Mouse (Mus musculus): ENCODE data around the gene Bicdl2. TPM values are rescaled to one million over a fixed set of nuclear protein-coding genes. Genes with fewer than 3 reads are reported as not detected.

The Bicdl2 gene
- not detected for total RNA-seq (2022)

GRCm38 (mm10) chr17:23660117-23660875 is at the start of gene Bicdl2:
TSS of gene Bicdl2 (plus strand) at chr17:23660506.
- no peak for DNase-seq (ENCODE audit: low spot score)

- no peak for DNase-seq (ENCODE audit: low spot score)
Measured at GRCm38 (mm10) chr17:23617087-23617486, 43.2 kb upstream of the Bicdl2 start.

GRCm38 (mm10) chr17:23620351-23620750 is 40.0 kb upstream of the Bicdl2 start:
- no peak for DNase-seq (ENCODE audit: low spot score)

GRCm38 (mm10) chr17:23627813-23628212 is 32.5 kb upstream of the Bicdl2 start:
- DNase-seq (ENCODE audit: low spot score) = no peak

- peak; percentile 66 for DNase-seq (ENCODE audit: low spot score)
Measured at GRCm38 (mm10) chr17:23630195-23631020, 29.9 kb upstream of the Bicdl2 start.

- DNase-seq (ENCODE audit: low spot score) = no peak
Measured at GRCm38 (mm10) chr17:23631241-23631640, 29.1 kb upstream of the Bicdl2 start.

- no peak for DNase-seq (ENCODE audit: low spot score)
Measured at GRCm38 (mm10) chr17:23644613-23645495, 15.5 kb upstream of the Bicdl2 start, which contains the start of gene Mmp25. TSS of gene Mmp25 (minus strand) at chr17:23645277.

- DNase-seq (ENCODE audit: low spot score) = no peak
Measured at GRCm38 (mm10) chr17:23645894-23646293, 14.4 kb upstream of the Bicdl2 start.

- DNase-seq (ENCODE audit: low spot score) = no peak
Measured at GRCm38 (mm10) chr17:23651363-23651762, 8.9 kb upstream of the Bicdl2 start.

- DNase-seq (ENCODE audit: low spot score) = no peak
Measured at GRCm38 (mm10) chr17:23653324-23653723, 7.0 kb upstream of the Bicdl2 start.

- no peak for DNase-seq (ENCODE audit: low spot score)
Measured at GRCm38 (mm10) chr17:23654001-23654400, 6.3 kb upstream of the Bicdl2 start.

- no peak for DNase-seq (ENCODE audit: low spot score)
Measured at GRCm38 (mm10) chr17:23654410-23654809, 5.9 kb upstream of the Bicdl2 start.

GRCm38 (mm10) chr17:23658450-23658849 is 1.9 kb upstream of the Bicdl2 start:
- DNase-seq (ENCODE audit: low spot score) = no peak

- DNase-seq (ENCODE audit: low spot score) = no peak
Measured at GRCm38 (mm10) chr17:23660876-23661200, 532 bp downstream of the Bicdl2 start.

GRCm38 (mm10) chr17:23661526-23661925 is 1.2 kb downstream of the Bicdl2 start:
- DNase-seq (ENCODE audit: low spot score) = no peak

- peak; percentile 24 for DNase-seq (ENCODE audit: low spot score)
Measured at GRCm38 (mm10) chr17:23664556-23665021, 4.3 kb downstream of the Bicdl2 start.

- DNase-seq (ENCODE audit: low spot score) = no peak
Measured at GRCm38 (mm10) chr17:23665511-23665910, 5.2 kb downstream of the Bicdl2 start.

GRCm38 (mm10) chr17:23670516-23671074 is 10.3 kb downstream of the Bicdl2 start:
- DNase-seq (ENCODE audit: low spot score) = no peak

GRCm38 (mm10) chr17:23671519-23671918 is 11.2 kb downstream of the Bicdl2 start:
- no peak for DNase-seq (ENCODE audit: low spot score)

GRCm38 (mm10) chr17:23672761-23673160 is 12.5 kb downstream of the Bicdl2 start:
- DNase-seq (ENCODE audit: low spot score) = no peak

- DNase-seq (ENCODE audit: low spot score) = peak; percentile 95
Measured at GRCm38 (mm10) chr17:23673424-23674073, 13.2 kb downstream of the Bicdl2 start, which contains the start of the genes Hcfc1r1 and Thoc6. TSS of gene Hcfc1r1 (plus strand) at chr17:23673596. TSS of gene Thoc6 (minus strand) at chr17:23673882.
